Mouse (Mus musculus): ENCODE results near the gene Acbd6.

The Acbd6 gene

DNA sequence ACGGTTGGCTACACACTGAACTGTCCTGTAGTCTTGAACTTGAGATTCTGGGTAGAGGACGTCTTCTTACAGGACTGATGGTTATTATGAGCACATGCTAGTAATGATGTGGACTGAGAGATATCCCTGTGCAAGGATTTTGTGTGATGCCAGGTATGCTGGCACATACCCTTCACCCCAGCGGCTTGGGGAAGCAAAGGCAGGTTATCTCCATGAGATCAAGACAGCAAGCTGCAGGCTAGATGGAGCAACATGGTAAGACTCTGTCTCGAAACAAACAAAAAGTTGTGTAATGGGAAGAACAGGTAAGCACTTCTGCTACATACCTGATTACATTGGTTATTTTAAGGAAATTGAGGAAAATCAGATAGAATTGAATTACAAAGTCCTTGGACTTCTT, 2.1 kb downstream of the Acbd6 start:
- no peak for DNase-seq (ENCODE audit: low spot score in 2 of 2)

DNA sequence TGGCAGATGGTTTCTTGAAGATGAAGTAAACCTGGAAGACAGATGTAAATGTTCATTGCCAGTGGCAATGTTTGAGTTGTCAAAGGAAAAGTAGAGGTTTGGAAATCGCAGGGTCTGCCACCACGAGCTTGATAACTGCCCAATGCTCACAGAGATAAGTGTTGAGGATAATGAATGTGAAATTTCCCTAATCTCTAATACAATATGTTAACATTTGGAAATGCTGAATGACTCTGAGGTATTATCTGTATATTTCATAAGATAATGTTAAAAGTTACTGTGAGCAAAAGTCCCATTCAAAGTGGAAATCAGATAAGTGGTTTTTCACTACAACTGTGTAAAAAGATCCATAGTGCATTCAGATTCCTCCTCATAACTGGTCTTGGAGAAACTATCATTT, 2.8 kb downstream of the Acbd6 start:
- DNase-seq (ENCODE audit: low spot score in 2 of 2), result no peak

DNA sequence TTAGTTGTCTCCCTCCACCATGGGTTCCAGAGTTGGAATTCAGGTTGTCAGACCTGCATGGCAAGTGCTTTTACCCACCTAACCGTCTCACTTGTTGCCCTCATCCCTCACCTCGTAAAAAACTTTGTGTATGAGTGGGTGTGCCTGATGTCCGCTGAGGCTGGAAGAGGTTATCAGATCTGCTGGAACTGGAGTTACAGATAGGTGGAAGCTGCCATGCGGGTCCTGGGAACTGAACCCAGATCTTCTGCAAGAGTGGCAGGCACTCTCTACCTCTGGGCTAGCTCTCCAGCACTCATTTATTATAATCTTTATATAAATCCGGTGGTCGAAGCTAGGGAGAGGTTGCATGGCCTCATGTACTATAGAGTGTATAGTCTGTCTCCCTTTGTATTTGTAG, 4.3 kb downstream of the Acbd6 start:
- no peak for DNase-seq (ENCODE audit: low spot score in 2 of 2)

DNA sequence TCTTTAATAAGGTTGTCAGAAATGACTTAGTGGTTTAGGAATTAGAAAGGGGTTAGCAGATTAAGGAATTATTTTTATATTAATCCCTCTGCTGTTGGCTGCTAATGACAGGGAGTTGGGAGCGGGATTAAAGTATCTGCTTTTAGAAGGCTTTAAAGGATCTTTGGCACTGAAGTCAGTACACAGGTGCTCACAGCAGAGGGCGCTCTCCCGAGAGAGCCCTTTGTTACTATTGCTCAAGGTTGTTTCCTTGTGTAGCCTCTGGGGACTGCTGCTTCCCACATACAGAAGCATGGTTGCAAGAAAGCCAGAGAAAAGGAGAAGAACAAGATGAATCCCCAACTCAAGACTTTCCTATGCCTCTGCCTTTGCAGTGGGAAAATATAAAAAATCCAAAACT, 6.8 kb downstream of the Acbd6 start:
- DNase-seq (ENCODE audit: low spot score in 2 of 2), result peak in 1 of 2 experiments; percentile 24

DNA sequence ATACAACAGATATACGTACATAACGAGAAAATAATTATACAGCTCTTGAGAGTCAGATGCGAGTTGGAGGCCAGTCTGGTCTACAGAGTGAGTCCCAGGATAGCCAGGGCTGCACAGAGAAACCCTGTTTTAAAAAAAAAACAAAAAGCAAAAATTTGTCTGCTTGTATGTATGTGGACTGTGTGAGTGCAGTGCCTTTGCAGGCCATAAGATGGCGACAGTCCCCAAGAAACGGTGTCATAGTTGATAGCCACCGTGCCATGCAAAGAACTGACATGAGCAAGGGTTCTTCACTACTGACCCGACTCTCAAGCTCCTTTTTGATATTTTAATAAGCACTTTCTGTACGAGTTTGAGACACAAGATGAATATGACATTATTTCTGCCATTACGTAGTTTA, 10.2 kb downstream of the Acbd6 start:
- no peak for DNase-seq (ENCODE audit: low spot score in 2 of 2)

DNA sequence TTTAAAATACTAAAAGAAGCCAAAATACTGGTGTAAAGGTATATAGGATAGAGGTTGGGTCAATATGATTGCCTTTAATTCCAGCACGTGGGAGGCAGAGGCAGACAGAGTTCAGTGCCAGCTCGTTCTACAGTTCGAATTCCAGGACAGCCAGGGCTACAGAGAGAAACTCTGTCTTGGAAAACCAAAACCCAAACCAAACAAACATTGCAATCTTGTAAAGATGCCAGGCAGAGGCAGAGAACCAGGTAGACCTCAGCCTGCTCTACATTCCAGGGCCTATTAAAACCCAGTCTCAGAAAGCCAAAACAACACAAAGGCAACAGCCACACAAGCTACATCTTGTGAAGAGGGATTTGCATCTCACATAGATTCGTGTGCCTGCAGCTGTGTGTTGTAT, 11.4 kb downstream of the Acbd6 start:
- no peak for DNase-seq (ENCODE audit: low spot score in 2 of 2)

DNA sequence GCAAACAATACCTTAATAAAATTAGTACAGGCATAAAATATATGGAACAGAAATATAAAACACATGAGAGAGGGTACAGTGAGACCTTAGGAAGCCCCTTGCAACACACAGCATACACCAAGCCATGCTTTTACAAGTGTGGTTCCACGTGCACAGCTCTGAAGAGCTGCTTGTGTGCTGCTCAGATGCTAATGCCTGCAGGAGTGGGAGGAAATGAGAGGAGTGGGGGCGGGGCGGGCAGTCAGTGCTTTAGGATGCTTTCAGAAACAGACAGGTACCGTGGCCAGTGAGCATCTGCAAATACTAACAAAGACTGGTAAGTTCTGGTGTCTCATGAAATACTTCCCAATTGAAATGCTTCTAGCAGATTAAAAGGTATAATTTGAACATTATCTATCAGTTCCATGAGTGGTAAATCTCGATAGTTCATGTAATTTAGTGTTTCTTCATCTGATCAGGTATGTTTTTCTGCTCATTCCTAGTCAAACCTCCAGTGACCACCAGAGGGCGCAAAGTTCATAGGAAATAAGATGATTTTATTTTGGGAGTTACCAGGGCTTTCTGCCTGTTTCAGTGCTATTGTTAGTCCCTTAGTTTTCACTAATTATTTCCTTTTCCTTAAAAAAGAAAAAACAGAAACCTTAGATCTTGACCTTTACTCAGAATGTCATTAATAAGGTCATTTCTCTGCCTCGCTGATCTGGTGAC, 17.2 kb downstream of the Acbd6 start:
- peak; percentile 20 to 71 for DNase-seq (ENCODE audit: low spot score in 2 of 2)

DNA sequence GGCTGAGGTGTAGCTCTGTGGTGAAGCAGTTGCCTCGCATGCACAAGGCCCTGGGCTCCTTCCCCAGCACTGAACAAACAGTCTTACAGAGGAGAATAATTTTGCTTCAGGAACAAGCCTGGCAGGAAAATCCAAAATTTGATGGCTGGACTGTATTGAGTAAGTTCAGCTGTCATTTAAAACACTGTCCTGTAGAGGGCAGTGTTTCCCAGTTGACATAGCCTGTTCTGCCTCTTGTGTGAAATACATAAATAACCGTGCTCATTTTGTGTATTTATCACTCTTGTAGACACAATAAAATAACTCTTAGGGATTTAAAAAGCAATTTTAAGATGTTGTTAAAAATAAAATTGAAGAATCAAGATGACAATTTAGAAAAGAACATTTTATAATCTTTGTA, 18.5 kb downstream of the Acbd6 start:
- DNase-seq (ENCODE audit: low spot score in 2 of 2), result peak in 1 of 2 experiments; percentile 44

DNA sequence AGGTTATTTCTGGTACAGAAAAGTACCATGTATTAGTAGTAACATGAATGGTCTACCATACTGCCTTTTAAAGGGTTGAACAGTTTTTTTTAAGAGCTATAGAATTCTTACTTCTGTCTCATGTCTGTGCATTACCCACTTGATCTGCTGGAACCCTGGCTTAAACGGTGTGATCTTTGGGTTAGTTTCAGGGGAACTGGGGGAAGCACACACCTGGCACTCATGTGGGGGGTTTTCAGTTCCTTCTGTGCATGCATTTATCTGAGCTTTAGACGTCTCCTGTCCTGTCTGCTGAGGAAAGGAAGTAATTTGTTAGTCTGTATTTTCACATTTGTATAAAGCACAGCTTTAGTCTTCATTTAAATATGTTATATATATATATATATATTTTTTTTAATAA, 19.4 kb downstream of the Acbd6 start:
- no peak for DNase-seq (ENCODE audit: low spot score in 2 of 2)

DNA sequence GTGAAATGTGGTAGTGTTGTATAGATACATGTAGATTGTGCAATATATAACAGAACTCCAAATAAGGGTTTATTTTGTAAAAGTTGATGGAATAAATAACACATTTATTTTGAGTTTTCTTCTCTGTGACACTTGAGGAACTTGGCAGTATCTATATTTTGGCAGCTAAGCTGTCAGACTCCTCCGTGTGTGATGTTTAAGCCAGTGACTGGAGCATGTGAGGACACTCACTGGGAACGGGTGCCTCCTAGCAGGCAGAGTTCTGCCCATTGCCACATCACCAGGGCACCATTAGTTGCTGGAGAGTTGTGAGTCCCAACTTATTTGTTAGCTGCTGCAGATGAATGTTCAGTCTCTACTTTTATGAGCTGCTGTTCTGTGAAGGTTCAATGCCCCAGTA, 30.0 kb downstream of the Acbd6 start:
- no peak for DNase-seq (ENCODE audit: low spot score in 2 of 2)

DNA sequence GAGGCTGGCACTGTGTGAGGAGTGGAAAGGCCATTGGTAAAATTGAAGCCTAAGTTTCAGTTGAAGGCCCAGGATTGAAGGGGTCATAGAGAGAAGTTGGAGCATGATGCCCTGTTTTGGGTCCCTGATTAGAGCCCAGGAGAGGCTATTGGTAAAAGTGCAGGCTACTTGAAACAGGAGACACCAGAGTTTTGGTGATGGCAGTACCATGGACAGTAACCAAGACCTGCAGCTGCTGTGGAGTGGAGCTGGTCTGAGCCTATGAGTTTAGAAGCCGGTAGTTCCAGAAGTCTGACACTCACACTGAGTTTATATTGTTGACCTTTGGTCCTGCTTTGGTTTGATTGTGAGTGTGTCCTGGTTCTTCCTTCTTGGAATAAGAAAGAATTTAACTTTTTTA, 36.2 kb downstream of the Acbd6 start:
- no peak for DNase-seq (ENCODE audit: low spot score in 2 of 2)

DNA sequence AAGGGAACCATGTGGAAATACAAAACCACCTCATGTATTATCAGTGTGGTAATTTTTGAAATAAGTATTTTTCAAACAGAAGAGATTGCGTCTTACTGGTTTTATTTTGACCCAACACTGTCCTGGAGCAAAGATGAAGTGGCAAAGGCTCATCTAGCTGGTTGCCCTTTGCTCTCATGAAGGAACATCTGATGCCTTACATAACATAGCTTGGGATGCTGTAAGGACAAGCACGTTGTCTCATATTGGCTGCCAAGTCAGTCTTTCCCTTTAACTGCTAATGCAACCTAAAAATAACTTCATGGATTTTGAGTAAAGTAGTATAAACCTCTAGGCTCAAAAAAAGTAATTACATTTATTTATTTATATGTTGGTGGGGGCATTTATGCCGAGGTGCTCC, 38.7 kb downstream of the Acbd6 start:
- DNase-seq (ENCODE audit: low spot score in 2 of 2), result no peak

DNA sequence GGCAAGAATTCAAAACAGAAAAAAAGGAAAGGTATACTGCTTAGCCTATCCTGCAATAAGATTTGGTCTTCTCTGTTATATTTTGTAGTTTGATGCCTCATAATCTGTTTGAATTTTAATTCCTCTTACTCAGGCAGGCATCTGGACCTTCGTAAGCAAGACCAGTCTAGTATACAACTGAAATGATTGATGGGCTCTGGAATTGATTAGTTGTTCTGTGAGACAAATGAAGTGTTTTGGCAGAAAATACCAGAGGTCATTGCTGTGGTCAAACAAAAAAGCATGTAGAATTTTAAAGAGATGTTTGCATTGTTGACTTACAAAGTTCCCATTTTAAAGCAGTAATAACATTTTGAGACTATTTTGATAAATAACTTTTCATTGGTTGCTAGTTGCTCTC, 46.8 kb downstream of the Acbd6 start:
- no peak for DNase-seq (ENCODE audit: low spot score in 2 of 2)

DNA sequence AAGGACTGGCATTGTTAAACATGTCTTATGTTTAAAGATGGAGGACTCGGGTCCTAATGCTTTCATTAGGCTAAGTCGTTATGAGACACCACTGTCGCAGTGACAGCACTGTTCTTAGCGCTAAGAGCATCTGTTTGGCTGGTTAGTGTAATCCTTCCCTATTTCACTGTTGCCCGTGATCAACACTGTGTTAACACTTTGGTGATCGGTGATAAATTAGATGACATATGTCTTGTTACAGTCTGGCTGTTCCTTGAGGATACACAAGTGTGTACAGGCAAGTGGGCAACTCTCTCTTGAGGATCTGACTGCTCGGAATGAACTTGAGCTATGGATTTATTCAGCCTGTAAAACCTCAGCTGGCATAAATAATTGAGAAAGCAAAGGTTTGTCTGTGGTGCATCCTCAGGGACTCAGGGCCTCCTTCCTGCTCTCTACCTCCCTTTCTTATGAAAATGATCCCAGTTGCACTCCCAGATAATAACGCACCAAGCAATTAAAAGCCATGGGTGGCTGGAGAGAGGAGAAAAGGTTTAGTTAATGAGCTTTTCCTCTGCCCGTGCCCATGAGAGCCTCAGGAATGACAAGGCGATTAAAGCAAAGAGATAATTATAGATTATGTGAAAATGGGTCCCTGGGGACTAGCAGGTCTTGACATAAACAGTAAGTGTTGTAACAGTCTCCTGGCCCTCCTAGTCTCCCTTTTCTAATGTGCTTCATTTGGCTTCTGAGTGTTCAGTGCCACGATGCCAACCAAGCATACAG, 47.7 kb downstream of the Acbd6 start:
- DNase-seq (ENCODE audit: low spot score in 2 of 2), result no peak

DNA sequence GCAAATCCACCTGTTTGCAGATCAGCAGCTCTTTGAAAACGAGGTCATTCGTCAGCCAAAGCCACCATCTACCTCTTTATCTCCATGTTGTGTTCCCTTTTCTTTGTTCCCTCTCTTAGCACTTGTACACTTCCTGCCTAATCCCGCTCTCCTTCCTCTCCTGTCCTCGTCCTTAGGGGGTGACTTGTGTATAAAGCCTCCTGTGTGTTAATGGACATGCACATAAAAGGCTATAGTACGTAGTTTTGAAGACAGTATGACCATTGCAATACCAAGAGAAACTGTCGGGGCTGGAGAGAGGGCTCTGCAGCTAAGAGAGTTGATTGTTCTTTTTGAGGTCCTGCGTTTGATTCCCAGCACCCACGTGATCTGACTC, 48.2 kb downstream of the Acbd6 start:
- DNase-seq (ENCODE audit: low spot score in 2 of 2), result no peak

DNA sequence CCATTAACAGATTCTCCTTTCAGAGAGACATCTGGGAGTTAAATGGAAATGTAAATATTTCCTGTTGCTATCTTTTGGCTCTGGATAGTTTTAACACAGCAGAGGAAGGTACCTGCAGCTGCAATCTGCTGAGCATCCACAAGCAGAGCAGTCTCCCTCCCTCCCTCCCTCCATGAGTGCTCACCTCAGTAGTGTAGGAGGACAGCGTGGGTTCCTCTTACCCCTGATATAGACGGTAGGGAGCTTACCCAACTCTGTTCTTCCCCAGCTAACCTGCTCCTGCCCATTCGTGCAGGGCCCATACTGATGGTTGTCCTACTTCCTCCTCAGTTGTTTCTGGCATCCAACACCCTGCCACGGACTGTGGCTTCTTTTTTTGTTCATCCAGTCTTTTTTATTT, 50.6 kb downstream of the Acbd6 start:
- DNase-seq (ENCODE audit: low spot score in 2 of 2), result no peak

DNA sequence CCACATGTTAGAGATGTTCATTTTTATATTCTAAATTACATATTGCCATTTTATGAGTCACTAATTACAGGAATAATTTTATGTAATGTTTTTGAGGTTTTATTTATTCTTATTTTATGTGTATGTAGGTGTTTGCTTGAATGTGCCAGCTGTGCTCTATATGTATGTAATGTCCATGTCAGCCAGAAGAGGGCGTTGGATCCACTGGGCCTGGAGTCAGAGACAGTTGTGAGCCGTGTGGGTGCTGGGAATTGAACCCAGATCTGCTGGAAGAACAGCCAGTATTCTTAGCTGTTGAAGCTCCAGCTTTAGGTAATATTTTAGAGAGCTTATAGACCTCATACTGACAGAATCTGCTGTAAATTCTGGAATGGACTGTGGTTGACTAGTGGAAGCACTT, 56.5 kb downstream of the Acbd6 start:
- DNase-seq (ENCODE audit: low spot score in 2 of 2), result no peak

DNA sequence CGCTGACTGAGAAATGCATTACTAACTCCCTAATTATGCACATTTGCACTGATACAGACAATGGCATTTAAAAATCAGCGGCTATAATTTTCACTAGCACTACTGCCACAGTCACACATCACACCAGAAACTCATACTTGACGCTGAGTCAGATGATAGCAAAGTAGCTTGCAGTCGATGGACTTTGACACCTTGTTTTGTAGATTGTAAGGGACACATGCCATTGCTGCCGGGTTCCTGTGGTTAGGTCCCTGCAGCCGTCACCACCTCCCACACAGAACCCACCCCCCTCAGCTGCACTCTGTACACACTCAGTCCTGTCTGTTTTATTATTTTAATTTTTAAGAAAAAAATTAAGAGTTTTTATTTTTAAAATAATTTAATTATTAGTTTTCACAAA, 63.2 kb downstream of the Acbd6 start:
- DNase-seq (ENCODE audit: low spot score in 2 of 2), result no peak

DNA sequence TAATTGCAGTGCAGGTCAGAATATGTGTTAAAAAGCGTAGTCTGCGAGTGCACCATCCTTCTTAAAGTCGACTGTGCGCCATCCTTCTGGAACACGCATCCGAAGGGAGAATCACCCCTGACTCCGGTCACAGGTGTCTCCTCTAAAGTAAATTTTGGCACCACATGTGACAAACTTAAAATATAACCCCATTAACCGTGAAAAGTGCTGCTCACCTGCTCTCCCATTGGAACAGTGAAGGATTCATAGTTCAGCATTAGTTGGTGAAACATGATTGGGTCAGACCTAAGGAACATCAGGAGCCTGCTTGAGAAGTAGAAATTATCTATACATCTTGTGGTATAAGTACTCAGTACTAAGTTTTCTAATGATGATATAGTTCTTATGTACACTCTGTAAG, 65.3 kb downstream of the Acbd6 start:
- DNase-seq (ENCODE audit: low spot score in 2 of 2), result no peak

DNA sequence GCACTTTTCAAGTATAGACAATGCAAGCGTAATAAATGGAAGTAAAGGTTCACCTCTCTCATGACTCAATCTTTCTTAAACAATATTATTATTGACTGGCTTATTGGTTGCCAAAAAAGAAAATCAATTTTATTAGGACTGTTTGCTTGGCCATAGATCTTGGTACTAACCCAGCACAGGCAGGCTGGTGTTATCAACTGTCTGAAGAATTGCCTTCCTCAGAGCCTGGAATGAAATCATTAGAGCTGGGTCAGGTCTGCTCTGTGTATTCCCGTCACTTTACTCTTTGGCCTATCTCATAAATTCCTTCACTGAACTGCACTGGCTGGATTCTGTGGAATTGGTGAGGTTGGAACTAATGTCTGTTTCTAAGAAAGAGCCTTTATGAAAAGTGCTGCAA, 69.8 kb downstream of the Acbd6 start:
- DNase-seq (ENCODE audit: low spot score in 2 of 2), result no peak

DNA sequence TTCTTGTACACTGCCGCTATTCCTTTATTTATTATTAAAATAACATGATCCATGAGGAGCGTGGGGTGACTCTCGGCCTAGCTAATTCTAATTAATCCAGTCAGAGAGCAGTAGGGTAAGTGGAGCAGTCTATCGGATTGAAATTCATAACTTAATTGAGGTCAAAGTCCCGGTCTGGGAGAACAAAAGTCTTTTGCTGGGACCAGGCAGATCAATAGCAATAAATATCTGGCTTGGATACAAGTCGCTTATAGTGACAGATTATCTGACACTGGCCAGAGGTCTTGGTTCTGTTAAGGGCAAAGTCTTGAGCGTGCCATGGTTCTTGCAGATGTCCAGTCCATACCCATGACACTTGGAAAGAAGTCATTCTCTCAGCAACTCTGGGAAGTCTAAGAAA, 78.7 kb downstream of the Acbd6 start:
- DNase-seq (ENCODE audit: low spot score in 2 of 2), result no peak

DNA sequence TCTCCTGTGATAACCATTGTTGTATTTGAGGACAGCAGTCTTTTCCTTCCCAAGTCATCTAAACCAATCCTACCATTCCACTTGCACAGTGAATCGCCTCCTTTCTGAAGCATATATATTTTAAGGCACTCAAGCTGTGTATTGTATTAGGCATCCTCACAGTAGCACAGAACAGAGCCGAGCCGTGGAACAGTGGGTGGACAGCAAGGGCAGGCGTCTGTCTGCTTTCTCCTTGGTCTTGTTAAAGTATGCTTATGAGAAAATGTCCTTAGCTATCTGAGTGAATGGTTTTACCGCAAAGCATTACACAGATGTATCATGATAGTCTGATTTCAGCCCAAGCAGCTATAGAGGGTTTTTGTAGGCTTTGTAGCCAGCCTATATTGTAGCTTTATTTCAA, 87.9 kb downstream of the Acbd6 start:
- DNase-seq (ENCODE audit: low spot score in 2 of 2), result no peak

Measured in thymus, postnatal 10 days (tissue).